Mouse (Mus musculus) forebrain, embryonic 11.5 days (tissue): Measurements from ENCODE around the gene Klc2. TPM values are rescaled to one million over a fixed set of nuclear protein-coding genes. Genes with fewer than 3 reads are reported as not detected.

Source experiments
- ATAC-seq: fragments of 200-750 bp; cut with Nextera tagmentation; replicated peaks from 2 replicates; pipeline ENCODE4 v1.8.0; 2017; ENCODE audit warnings: moderate TSS enrichment; ENCODE audit not compliant: low FRiP score
- DNase-seq: peaks from one replicate; pipeline ENCODE4 v3.0.0-alpha.2; 2017; ENCODE audit warnings: low spot score
- H3K27ac ChIP-seq: fragments of 300-500 bp; sonication (generic); 2 replicates; pipeline ENCODE4 v1.5.1; 2014; ENCODE audit warnings: low read depth, low read length
- H3K27me3 ChIP-seq: fragments of 300-500 bp; sonication (generic); 2 replicates; pipeline ENCODE4 v1.6.1; 2014; ENCODE audit warnings: mild to moderate bottlenecking, low read length, mixed read lengths; ENCODE audit not compliant: control insufficient read depth, insufficient read depth
- H3K36me3 ChIP-seq: fragments of 300-500 bp; sonication (generic); 2 replicates; pipeline ENCODE4 v1.6.1; 2014; ENCODE audit warnings: mild to moderate bottlenecking, low read length, moderate library complexity, mixed read lengths; ENCODE audit not compliant: control insufficient read depth, insufficient read depth
- H3K4me1 ChIP-seq: fragments of 300-500 bp; sonication (generic); replicated peaks from 2 replicates; pipeline ENCODE4 v1.6.1; 2014; ENCODE audit warnings: low read length, mixed read lengths; ENCODE audit not compliant: control insufficient read depth, insufficient read depth
- H3K4me2 ChIP-seq: fragments of 300-500 bp; sonication (generic); 2 replicates; pipeline ENCODE4 v1.6.1; 2014; ENCODE audit warnings: low read depth, mild to moderate bottlenecking, low read length, moderate library complexity, mixed read lengths; ENCODE audit not compliant: severe bottlenecking
- H3K4me3 ChIP-seq: fragments of 300-500 bp; sonication (generic); 2 replicates; pipeline ENCODE4 v1.5.1; 2014; ENCODE audit warnings: low read depth, low read length
- H3K9ac ChIP-seq: fragments of 300-500 bp; sonication (generic); 2 replicates; pipeline ENCODE4 v1.6.1; 2014; ENCODE audit warnings: low read length
- H3K9me3 ChIP-seq: fragments of 300-500 bp; sonication (generic); 2 replicates; pipeline ENCODE4 v1.6.1; 2016; ENCODE audit warnings: low read length, mixed read lengths; ENCODE audit not compliant: control insufficient read depth
- WGBS: fragments of 180-500 bp; shearing (Covaris S2); extraction: QIAGEN DNeasy Blood & Tissue Kit; methylation state at CpG from one replicate; pipeline ENCODE4 v1.1.7; 2014; 5-methylcytosine and 5-hydroxymethylcytosine counted together
- polyA plus RNA-seq: library from polyadenylated mRNA; unstranded; fragments of >200 nt; fragmentation: Nextera tagmentation; extraction: Ambion mirVana; gene quantifications from 2 replicates; pipeline ENCODE4 v1.2.1, GENCODE M21; 2014

Gene Klc2
- polyA plus RNA-seq, 1 experiment from 2014 or later: 35.3 TPM

- Histone ChIP-seq H3K36me3 (no peaks in the 10 kb centered on the region), H3K4me1 (peaks cover 11% of the 10 kb centered on the region; the same call in 1 of the 2 replicates), H3K9me3 (no peaks in the 10 kb centered on the region), H3K4me2 (no peak overlapping the region), H3K27me3 (peaks cover under 1% of the 10 kb centered on the region; the same call in 1 of the 2 replicates), H3K9ac (no peak overlapping the region), H3K27ac (no peak overlapping the region), H3K4me3 (no peak overlapping the region)
- DNase-seq: no peak
- no peak for ATAC-seq
- WGBS: 22% methylated on average over 16 of the region's 16 CpGs
Observed at GRCm38 (mm10) chr19:5057876-5058775, 60.2 kb downstream of the Klc2 start.

Other genes starting within 250 kb of the Klc2 start
- 1.8 and 2.2 TPM in 2 replicates for gene Actn3, start 240.7 kb downstream of the Klc2 start, polyA plus RNA-seq
- 12.3 and 15.7 TPM in 2 replicates for gene Zdhhc24, start 239.9 kb downstream of the Klc2 start, polyA plus RNA-seq
- gene Bbs1, start 211.9 kb downstream of the Klc2 start, polyA plus RNA-seq: 8.7 and 13.9 TPM in 2 replicates
- gene Dpp3, start 190.3 kb downstream of the Klc2 start, polyA plus RNA-seq: 152 and 172 TPM in 2 replicates
- 2.1 and 2.5 TPM in 2 replicates for gene Peli3, start 175.4 kb downstream of the Klc2 start, polyA plus RNA-seq
- gene Mrpl11, start 156.4 kb downstream of the Klc2 start, polyA plus RNA-seq: 136 and 145 TPM in 2 replicates
- not detected in 2 replicates for gene Npas4, start 128.2 kb downstream of the Klc2 start, polyA plus RNA-seq
- gene Slc29a2, start 94.7 kb downstream of the Klc2 start, polyA plus RNA-seq: 5.5 and 8.3 TPM in 2 replicates
- 35.2 and 40.4 TPM in 2 replicates for gene B4gat1, start 79.7 kb downstream of the Klc2 start, polyA plus RNA-seq
- gene AC124502.3, start 79.7 kb downstream of the Klc2 start, polyA plus RNA-seq: 4.0 and 4.2 TPM in 2 replicates
- 58.4 and 62.6 TPM in 2 replicates for gene Brms1, start 77.2 kb downstream of the Klc2 start, polyA plus RNA-seq
- 2.0 TPM in 2 replicates for gene Rin1, start 68.1 kb downstream of the Klc2 start, polyA plus RNA-seq
- 30.7 and 32.7 TPM in 2 replicates for gene Cd248, start 50.5 kb downstream of the Klc2 start, polyA plus RNA-seq
- 1.2 and 1.8 TPM in 2 replicates for gene Tmem151a, start 33.0 kb downstream of the Klc2 start, polyA plus RNA-seq
- gene Yif1a, start 30.0 kb downstream of the Klc2 start, polyA plus RNA-seq: 69.5 and 75.8 TPM in 2 replicates
- 93.2 and 112 TPM in 2 replicates for gene Cnih2, start 20.0 kb downstream of the Klc2 start, polyA plus RNA-seq
- gene Rab1b, start 11.5 kb downstream of the Klc2 start, polyA plus RNA-seq: 250 and 262 TPM in 2 replicates
- 32.2 and 33.2 TPM in 2 replicates for gene Pacs1, start 154.6 kb upstream of the Klc2 start, polyA plus RNA-seq
- 418 and 450 TPM in 2 replicates for gene Sf3b2, start 176.9 kb upstream of the Klc2 start, polyA plus RNA-seq
- gene Gal3st3, start 179.8 kb upstream of the Klc2 start, polyA plus RNA-seq: 17.2 and 18.9 TPM in 2 replicates
- not detected in 2 replicates for gene Catsper1, start 217.2 kb upstream of the Klc2 start, polyA plus RNA-seq
- gene Cst6, start 231.0 kb upstream of the Klc2 start, polyA plus RNA-seq: 0.83 TPM in 1 of 2 replicates, not detected in the other
- gene Eif1ad, start 248.2 kb upstream of the Klc2 start, polyA plus RNA-seq: 79.2 and 82.8 TPM in 2 replicates
- 470 and 498 TPM in 2 replicates for gene Banf1, start 248.6 kb upstream of the Klc2 start, polyA plus RNA-seq